Mouse (Mus musculus): ENCODE measurements at regions not wholly inside any gene's neighbourhood (a gene's known extent, or its start where the extent isn't known, plus 50 kb on each side); places are given as distances from the start of the nearest gene placed in this dataset.

DNA sequence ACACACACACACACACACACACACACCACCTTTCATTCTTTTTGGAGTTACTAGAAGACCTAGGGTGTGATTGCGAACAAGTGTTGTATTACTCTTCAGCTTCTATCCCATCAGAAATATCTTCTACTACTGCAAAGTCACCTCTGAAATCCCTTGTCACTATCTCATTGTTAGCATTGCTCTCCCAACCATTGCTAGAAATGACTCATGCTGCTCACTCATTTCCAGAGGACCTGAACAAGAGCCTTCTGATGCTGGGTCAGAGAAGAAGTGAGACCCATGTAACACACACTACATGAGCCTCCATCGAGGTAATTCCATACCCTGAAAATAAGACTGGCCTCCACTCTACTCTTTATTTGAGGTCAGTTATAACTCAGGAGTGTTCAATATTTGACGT is 191.1 kb downstream of the Nuak1 start:
- TF ChIP-seq CTCF (IDR thresholded peaks at IDR 0.05; ENCODE audit: borderline replicate concordance, extremely low read depth, insufficient read depth, insufficient read length) (no peak), POLR2A (IDR thresholded peaks at IDR 0.05; ENCODE audit: borderline replicate concordance, extremely low read depth, insufficient read depth, insufficient read length, poor library complexity, severe bottlenecking) (no peak)

Measured in brain, embryonic 14.5 days (tissue).